Mouse (Mus musculus) liver, postnatal 0 days (tissue): ENCODE measurements around the gene Gm10057.
"Not testable (repeated sequence)": the region's sequence is repeated elsewhere in the genome, so short reads cannot be mapped to it uniquely, and the experiment has no call there.

ENCODE experiments used
- CTCF ChIP-seq: sonication (generic); IDR thresholded peaks from 2 replicates; pipeline ENCODE4 v1.5.1; 2016; ENCODE audit warnings: antibody characterized with exemption, low read depth
- EP300 ChIP-seq: IDR thresholded peaks from 2 replicates; pipeline ENCODE4 v1.6.1; 2016; ENCODE audit warnings: antibody characterized with exemption, low read depth, mild to moderate bottlenecking

DNA sequence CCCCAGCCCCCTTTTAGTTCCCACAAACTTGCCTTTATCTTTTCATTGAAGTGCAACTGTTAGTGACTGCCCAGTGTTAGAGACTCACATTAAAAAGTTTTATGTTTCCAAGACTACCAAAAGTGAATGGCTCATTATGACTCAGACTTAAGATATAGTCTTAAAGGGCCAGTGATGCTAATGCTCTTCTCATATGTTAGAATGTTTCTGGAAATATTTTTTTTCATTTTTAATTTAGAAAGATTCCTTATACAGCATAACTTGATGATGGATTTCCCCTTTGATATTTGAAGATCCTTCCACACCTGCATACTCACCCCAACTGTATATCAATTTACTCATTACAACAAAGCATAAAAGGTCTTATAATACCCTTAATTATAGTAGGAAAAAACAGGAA, at the start of gene Gm10057:
- not testable (repeated sequence) for TF ChIP-seq CTCF, EP300
